In genomic region chr4:136560270-136560991, GRCm38 (mm10) we compare ENCODE assay signal across 27 mouse cellular contexts. TPM values are rescaled to one million over a fixed set of nuclear protein-coding genes. Genes with fewer than 3 reads are reported as not detected.
"Had no signal": no experiment of that assay in that cellular context is flagged by ENCODE, and none has a peak within 500 bp of the region (broad histone marks: within the 10 kb centered on the region; RNA-seq: fewer than 3 reads in every experiment).

No protein-coding gene starts in this region.

- H3K4me2 ChIP-seq: midbrain, embryonic 11.5 days; midbrain, embryonic 13.5 days; midbrain, embryonic 15.5 days; neural tube, embryonic 12.5 days had no signal

- H3K27me3 ChIP-seq: megakaryocyte, embryonic 14.5 days; midbrain, embryonic 13.5 days; midbrain, embryonic 15.5 days; neural tube, embryonic 12.5 days had no signal

- H3K4me1 ChIP-seq: midbrain, embryonic 13.5 days; neural tube, embryonic 12.5 days had no signal

- DNase-seq: liver, postnatal 0 days; lung, adult 2 months; lung, postnatal 10 days; retina, postnatal 1 day; right cerebral cortex, adult 18-20 months; right cerebral cortex, postnatal 25 days; right cerebral cortex, postnatal 4 days; spleen, adult 18-20 months; thymus, adult 2 months; thymus, postnatal 25 days; thymus, postnatal 4 days had no signal

- H3K9ac ChIP-seq: liver, postnatal 0 days; midbrain, embryonic 13.5 days; midbrain, embryonic 15.5 days; neural tube, embryonic 12.5 days had no signal

- ATAC-seq: liver, postnatal 0 days; midbrain, embryonic 13.5 days; midbrain, embryonic 15.5 days had no signal

- H3K4me3 ChIP-seq: megakaryocyte, embryonic 14.5 days; midbrain, embryonic 13.5 days; midbrain, embryonic 15.5 days; neural tube, embryonic 12.5 days had no signal

- H3K9me3 ChIP-seq: megakaryocyte, embryonic 14.5 days; midbrain, embryonic 13.5 days; midbrain, embryonic 15.5 days; neural tube, embryonic 12.5 days had no signal

- H3K27ac ChIP-seq: macrophage; midbrain, embryonic 13.5 days; midbrain, embryonic 15.5 days; neural tube, embryonic 12.5 days had no signal

RNA-seq across cellular contexts. Expression of gene Tex46, which starts 49.8 kb away (rescaled TPM):
- total RNA-seq: megakaryocyte progenitor cell, adult 5-6 weeks; midbrain, postnatal 0 days; monocyte, adult 5-6 weeks; neutrophil, adult 5-6 weeks had no signal
- polyA plus RNA-seq: liver, postnatal 0 days; lung, adult 2 months; lung, embryonic 16.5 days; macrophage; midbrain, embryonic 11.5 days; midbrain, embryonic 13.5 days; midbrain, embryonic 15.5 days; midbrain, postnatal 0 days; neural tube, embryonic 12.5 days; neural tube, embryonic 14.5 days; small intestine, adult 2 months; stomach, embryonic 14.5 days; stomach, embryonic 16.5 days; thymus, adult 2 months; urinary bladder, adult 2 months had no signal
